ENCODE assay signal across 8 mouse cellular contexts in the genomic region with DNA sequence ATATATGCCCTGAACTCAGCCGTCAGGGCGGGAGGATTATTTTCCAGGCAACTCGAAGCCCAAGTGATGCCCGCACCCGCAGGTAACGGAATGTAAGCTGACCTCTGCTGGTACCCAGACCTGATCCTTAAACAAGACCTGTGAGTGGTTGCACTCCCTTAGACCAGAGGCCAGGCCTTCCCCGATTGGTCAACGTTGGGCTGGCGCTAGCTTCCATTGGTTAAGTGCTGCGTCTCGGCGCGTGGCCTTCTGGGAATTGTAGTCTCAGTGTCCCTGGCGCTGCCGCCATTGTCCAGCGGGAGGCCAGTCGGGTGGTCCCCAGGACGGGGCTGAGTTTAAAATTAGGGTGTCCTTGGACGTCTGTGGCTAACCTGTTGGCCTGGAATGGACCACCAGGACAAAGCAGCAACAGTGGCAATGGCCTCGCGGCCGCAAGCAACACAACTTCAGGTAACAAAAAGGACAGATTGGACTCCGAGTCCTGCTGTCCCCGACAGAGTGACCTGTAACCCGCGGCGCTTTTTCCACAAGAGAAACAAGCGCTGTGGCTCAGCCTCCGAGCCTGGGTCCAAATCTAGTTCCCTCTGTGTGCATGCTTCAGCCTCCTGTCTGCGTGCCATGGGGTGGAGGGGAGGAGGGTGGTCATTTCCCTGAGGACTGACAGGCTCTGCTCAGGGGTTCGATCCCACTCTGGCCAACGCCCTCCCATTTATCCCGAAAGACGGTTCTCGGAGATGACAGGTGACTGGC. TPM values are rescaled to one million over a fixed set of nuclear protein-coding genes. Genes with fewer than 3 reads are reported as not detected.
DNase-seq lines count a peak whose midpoint lies in the region; ATAC-seq and TF ChIP-seq lines count a peak whose summit lies in the region.

A gene (plus strand): TSS at position 267 of the 750 bp plus-strand sequence.

- WGBS in forebrain, embryonic 11.5 days: under 1% methylated on average over 35 of the region's 35 CpGs
- WGBS in heart, embryonic 16.5 days: under 1% methylated on average over 35 of the region's 35 CpGs
- WGBS in liver, embryonic 15.5 days (ENCODE audit: insufficient replicate concordance): under 1% methylated on average over 35 of the region's 35 CpGs
- WGBS in neural tube, embryonic 12.5 days: 2% methylated on average over 35 of the region's 35 CpGs

- DNase-seq in CH12.LX (ENCODE audit: extremely low read depth): peak; percentile 94
- DNase-seq in c-Kit-positive CD71-positive TER-119-negative erythroid progenitor cells, embryonic 14.5 days (ENCODE audit: low read depth): peak; percentile 94
- peak; percentile 95 for DNase-seq in forebrain, embryonic 11.5 days (ENCODE audit: low spot score)
- peak; percentile 97 for DNase-seq in kidney, postnatal 36 days
- DNase-seq in telencephalon, adult 2 months (ENCODE audit: low read depth, low spot score): peak; percentile 97

- H3K27me3 ChIP-seq in CH12.LX (replicated peaks): no peaks in the 10 kb centered on the region
- no peaks in the 10 kb centered on the region for H3K27me3 ChIP-seq in forebrain, embryonic 11.5 days (ENCODE audit: control insufficient read depth, insufficient read depth, low read length)
- H3K27me3 ChIP-seq in heart, embryonic 16.5 days (ENCODE audit: control insufficient read depth, insufficient read depth, low read length): no peaks in the 10 kb centered on the region
- no peaks in the 10 kb centered on the region for H3K27me3 ChIP-seq in liver, embryonic 15.5 days
- H3K27me3 ChIP-seq in neural tube, embryonic 12.5 days (replicated peaks): no peaks in the 10 kb centered on the region

- TF ChIP-seq POLR2A in CH12.LX (IDR thresholded peaks at IDR 0.05; ENCODE audit: low read depth, low read length): peak; percentile 73

- in situ Hi-C loops in CH12.LX (cut with MboI; ENCODE audit: low pct_ligation_motif_present, low pct_unique_long_range_greater_than_20kb, low sequenced_read_pairs): no loop called here

- peak within 1 kb of the TSS; percentile 52 for H3K9ac ChIP-seq in CH12.LX (ENCODE audit: insufficient read depth, low read depth)
- H3K9ac ChIP-seq in forebrain, embryonic 11.5 days (ENCODE audit: low read length): peak within 1 kb of the TSS; percentile 82
- H3K9ac ChIP-seq in heart, embryonic 16.5 days (ENCODE audit: low read length): peak within 1 kb of the TSS; percentile 89
- peak within 1 kb of the TSS; percentile 71 for H3K9ac ChIP-seq in liver, embryonic 15.5 days
- peak within 1 kb of the TSS; percentile 66 for H3K9ac ChIP-seq in neural tube, embryonic 12.5 days

- H3K4me3 ChIP-seq in CH12.LX (replicated peaks in 1 of 3; ENCODE audit: low read depth in 2 of 3, low read length in 2 of 3, poor library complexity in 1 of 3): peak within 1 kb of the TSS; percentile 63 to 91 (median 75)
- H3K4me3 ChIP-seq in forebrain, embryonic 11.5 days (ENCODE audit: low read depth, low read length): peak within 1 kb of the TSS; percentile 71
- H3K4me3 ChIP-seq in heart, embryonic 16.5 days (ENCODE audit: low read length): peak within 1 kb of the TSS; percentile 78
- peak within 1 kb of the TSS; percentile 73 for H3K4me3 ChIP-seq in liver, embryonic 15.5 days (replicated peaks)
- H3K4me3 ChIP-seq in neural tube, embryonic 12.5 days: peak within 1 kb of the TSS; percentile 69

- peaks cover 0 to 14% of the 10 kb centered on the region in 2 experiments for H3K36me3 ChIP-seq in CH12.LX (replicated peaks in 1 of 2; ENCODE audit: control insufficient read depth in 1 of 2, insufficient read depth in 1 of 2, low read length in 1 of 2)
- H3K36me3 ChIP-seq in forebrain, embryonic 11.5 days (ENCODE audit: control insufficient read depth, insufficient read depth, low read length): peaks cover 6% of the 10 kb centered on the region; the same call in 1 of the 2 replicates
- peaks cover 18% of the 10 kb centered on the region for H3K36me3 ChIP-seq in heart, embryonic 16.5 days (ENCODE audit: control insufficient read depth, insufficient read depth)
- peaks cover 13% of the 10 kb centered on the region; the same call in 1 of the 2 replicates for H3K36me3 ChIP-seq in liver, embryonic 15.5 days (replicated peaks)
- H3K36me3 ChIP-seq in neural tube, embryonic 12.5 days: peaks cover 19% of the 10 kb centered on the region

- H3K79me2 ChIP-seq in CH12.LX (replicated peaks; ENCODE audit: control insufficient read depth, extremely low read depth, insufficient read depth, poor library complexity, severe bottlenecking): no peaks in the 10 kb centered on the region

- no peaks in the 10 kb centered on the region for H3K9me3 ChIP-seq in CH12.LX (replicated peaks; ENCODE audit: low read length)
- H3K9me3 ChIP-seq in forebrain, embryonic 11.5 days (ENCODE audit: control insufficient read depth, low read length): no peaks in the 10 kb centered on the region
- H3K9me3 ChIP-seq in heart, embryonic 16.5 days (replicated peaks; ENCODE audit: control insufficient read depth, low read length): no peaks in the 10 kb centered on the region
- H3K9me3 ChIP-seq in liver, embryonic 15.5 days (replicated peaks): no peaks in the 10 kb centered on the region
- no peaks in the 10 kb centered on the region for H3K9me3 ChIP-seq in neural tube, embryonic 12.5 days

- peak in 1 of 2 experiments; percentile 9; a peak in 1 of 4 replicates for TF ChIP-seq CTCF in CH12.LX (conservative IDR thresholded peaks at IDR 0.05 in 1 of 2, IDR thresholded peaks at IDR 0.05 in 1 of 2; ENCODE audit: low read depth in 2 of 2, low read length in 2 of 2)

- peaks cover 2 to 22% of the 10 kb centered on the region in 2 experiments; a peak in 2 of 4 replicates for H3K4me1 ChIP-seq in CH12.LX (ENCODE audit: control insufficient read depth in 1 of 2, insufficient read depth in 2 of 2)
- H3K4me1 ChIP-seq in forebrain, embryonic 11.5 days (replicated peaks; ENCODE audit: control insufficient read depth, insufficient read depth, low read length): no peaks in the 10 kb centered on the region; the same call in 1 of the 2 replicates
- peaks cover 13% of the 10 kb centered on the region for H3K4me1 ChIP-seq in heart, embryonic 16.5 days (ENCODE audit: control insufficient read depth, insufficient read depth, low read length)
- H3K4me1 ChIP-seq in liver, embryonic 15.5 days (replicated peaks): peaks cover 13% of the 10 kb centered on the region
- peaks cover 10% of the 10 kb centered on the region for H3K4me1 ChIP-seq in neural tube, embryonic 12.5 days

- dilution Hi-C loops in CH12.LX (cut with MboI; ENCODE audit: extremely low pct_ligation_motif_present, extremely low pct_unique_long_range_greater_than_20kb, low sequenced_read_pairs): no loop called here

- peak within 1 kb of the TSS; percentile 78 for H3K4me2 ChIP-seq in CH12.LX (ENCODE audit: insufficient read depth, low read depth, poor library complexity, severe bottlenecking)
- H3K4me2 ChIP-seq in forebrain, embryonic 11.5 days (ENCODE audit: low read depth, low read length, severe bottlenecking): peak within 1 kb of the TSS; percentile 73
- peak within 1 kb of the TSS; percentile 86 for H3K4me2 ChIP-seq in heart, embryonic 16.5 days (ENCODE audit: low read depth, low read length)
- H3K4me2 ChIP-seq in liver, embryonic 15.5 days: peak within 1 kb of the TSS; percentile 86
- peak within 1 kb of the TSS; percentile 79 for H3K4me2 ChIP-seq in neural tube, embryonic 12.5 days (replicated peaks)

- ATAC-seq in forebrain, embryonic 11.5 days (replicated peaks; ENCODE audit: low FRiP score): peak; percentile 100
- ATAC-seq in heart, embryonic 16.5 days (replicated peaks; ENCODE audit: extremely low read depth, insufficient read depth, low FRiP score): peak; percentile 100
- peak; percentile 100 for ATAC-seq in liver, embryonic 15.5 days (ENCODE audit: insufficient read depth)
- peak; percentile 99 for ATAC-seq in neural tube, embryonic 12.5 days (ENCODE audit: low FRiP score, low read depth)

- no peak within 1 kb of the TSS for H3K27ac ChIP-seq in CH12.LX (ENCODE audit: insufficient read depth, low read depth)
- no peak within 1 kb of the TSS for H3K27ac ChIP-seq in forebrain, embryonic 11.5 days (ENCODE audit: low read depth, low read length)
- no peak within 1 kb of the TSS for H3K27ac ChIP-seq in heart, embryonic 16.5 days (ENCODE audit: low read length)
- peak within 1 kb of the TSS; percentile 38; the same call in 1 of the 2 replicates for H3K27ac ChIP-seq in liver, embryonic 15.5 days (replicated peaks)
- no peak within 1 kb of the TSS for H3K27ac ChIP-seq in neural tube, embryonic 12.5 days

- no peak for TF ChIP-seq EP300 in CH12.LX (IDR thresholded peaks at IDR 0.05; ENCODE audit: low read length)

- TF ChIP-seq RAD21 in CH12.LX (IDR thresholded peaks at IDR 0.05; ENCODE audit: low read depth, low read length): no peak

TF ChIP-seq in CH12.LX, 34 proteins besides CTCF, POLR2A, EP300 and RAD21 (continues in another document):
- 0 out of 2 replicates have a peak, but pooled peaks have one; percentile 30 for TF ChIP-seq TCF12 (IDR thresholded peaks at IDR 0.05; ENCODE audit: low read depth, low read length)
- TF ChIP-seq ZNF384 (IDR thresholded peaks at IDR 0.05; ENCODE audit: low read depth, low read length): no peak
- no peak for TF ChIP-seq USF2 (conservative IDR thresholded peaks at IDR 0.05; ENCODE audit: low read depth, low read length)
- TF ChIP-seq MAFK (IDR thresholded peaks at IDR 0.05; ENCODE audit: insufficient replicate concordance, low read length): no peak
- peak; percentile 81 for TF ChIP-seq CHD2 (IDR thresholded peaks at IDR 0.05; ENCODE audit: low read length)
- peak; percentile 19; the same call in 1 of the 2 replicates for TF ChIP-seq GABPA (IDR thresholded peaks at IDR 0.05; ENCODE audit: insufficient replicate concordance, low read depth, low read length)
- TF ChIP-seq JUN (IDR thresholded peaks at IDR 0.05; ENCODE audit: insufficient read depth, low read depth, low read length): no peak
- TF ChIP-seq MAZ (IDR thresholded peaks at IDR 0.05; ENCODE audit: low read depth, low read length): no peak
- no peak for TF ChIP-seq MYC (IDR thresholded peaks at IDR 0.05; ENCODE audit: low read depth, low read length)
- TF ChIP-seq USF1 (IDR thresholded peaks at IDR 0.05; ENCODE audit: low read depth, low read length): no peak
- no peak for TF ChIP-seq IRF4 (IDR thresholded peaks at IDR 0.05; ENCODE audit: low read depth, low read length)
- no peak for TF ChIP-seq ZC3H11A (IDR thresholded peaks at IDR 0.05; ENCODE audit: low read depth, low read length)
- TF ChIP-seq ZKSCAN1 (IDR thresholded peaks at IDR 0.05; ENCODE audit: borderline replicate concordance, low read depth, low read length): no peak
- TF ChIP-seq CHD1 (IDR thresholded peaks at IDR 0.05; ENCODE audit: low read depth, low read length): no peak

RNA-seq across cellular contexts. Expression of the gene that starts here (rescaled TPM):
- total RNA-seq in CH12.LX (2012; rRNA removed): 1.2 and 1.4 TPM in 2 replicates
- total RNA-seq in CH12.LX (2014; rRNA removed): 0.96 and 1.2 TPM in 2 replicates
- polyA plus RNA-seq in CH12.LX (2012; ENCODE audit: insufficient read length, low read depth): 0.61 and 0.78 TPM in 2 replicates
- polyA plus RNA-seq in forebrain, embryonic 11.5 days (2014; fragmentation: Nextera tagmentation; extraction: Ambion mirVana): 5.3 and 6.2 TPM in 2 replicates
- polyA plus RNA-seq in heart, embryonic 16.5 days (2015; fragmentation: Nextera tagmentation; extraction: Ambion mirVana): 2.7 and 3.2 TPM in 2 replicates
- polyA plus RNA-seq in liver, embryonic 15.5 days (2015; fragmentation: Nextera tagmentation; extraction: Ambion mirVana): 0.47 and 0.62 TPM in 2 replicates
- 6.1 and 6.7 TPM in 2 replicates for polyA plus RNA-seq in neural tube, embryonic 12.5 days (2016; fragmentation: Nextera tagmentation; extraction: Ambion mirVana)

Comparison
In these comparisons a context has a peak if more than half of its experiments do, and no peak if none do; other contexts are left out.
1. Peak in ATAC-seq, H3K4me3 ChIP-seq, H3K27ac ChIP-seq, H3K9ac ChIP-seq and H3K4me2 ChIP-seq in liver, embryonic 15.5 days; RNA of the gene not detected or under 1 TPM.